Mouse (Mus musculus) C2C12 (cell line): ENCODE measurements at regions not wholly inside any gene's neighbourhood (a gene's known extent, or its start where the extent isn't known, plus 50 kb on each side); places are given as distances from the start of the nearest gene placed in this dataset.

Experiments
- CEBPB ChIP-seq: IDR thresholded peaks from one replicate; pipeline ENCODE4 v1.6.1; 2011; ENCODE audit warnings: low read depth, mild to moderate bottlenecking, control low read depth, moderate library complexity
- CTCF ChIP-seq: IDR thresholded peaks from one replicate; pipeline ENCODE4 v1.5.1; 2011; ENCODE audit not compliant: control insufficient read depth, insufficient read depth, insufficient read length
- MAX ChIP-seq: IDR thresholded peaks from one replicate; pipeline ENCODE4 v1.6.1; 2011; ENCODE audit warnings: mild to moderate bottlenecking, control low read depth
- MYOG ChIP-seq: IDR thresholded peaks from one replicate; pipeline ENCODE4 v1.6.1; 2011; ENCODE audit not compliant: control insufficient read depth, insufficient read length; ENCODE audit errors: extremely low read depth
- USF1 ChIP-seq: IDR thresholded peaks from one replicate; pipeline ENCODE4 v1.6.1; 2011; ENCODE audit warnings: low read depth, mild to moderate bottlenecking, control low read depth, moderate library complexity

- TF ChIP-seq MYOG (no peak), CTCF (no peak), CEBPB (no peak), USF1 (no peak), MAX (no peak)
These were observed 325.4 kb downstream of the Zfp706 start for GRCm38 (mm10) chr15:36682159-36682558.
